Mouse (Mus musculus) ES-E14 (cell line): Measurements from ENCODE around the gene Efemp2.

Experiments used
- HCFC1 ChIP-seq: IDR thresholded peaks from 2 replicates; pipeline ENCODE4 v1.6.1; 2012; ENCODE audit warnings: low read length, inconsistent platforms, borderline replicate concordance; ENCODE audit not compliant: insufficient read depth
- MAFK ChIP-seq: IDR thresholded peaks from 2 replicates; pipeline ENCODE4 v1.6.1; 2014; ENCODE audit warnings: mild to moderate bottlenecking, low read depth, low read length, inconsistent platforms; ENCODE audit not compliant: insufficient read depth
- ZC3H11A ChIP-seq: IDR thresholded peaks from 2 replicates; pipeline ENCODE4 v1.6.1; 2012; ENCODE audit warnings: low read depth, mild to moderate bottlenecking, inconsistent platforms, low read length, borderline replicate concordance
- ZNF384 ChIP-seq: IDR thresholded peaks from 2 replicates; pipeline ENCODE4 v1.6.1; 2012; ENCODE audit warnings: low read depth, low read length, inconsistent platforms

DNA sequence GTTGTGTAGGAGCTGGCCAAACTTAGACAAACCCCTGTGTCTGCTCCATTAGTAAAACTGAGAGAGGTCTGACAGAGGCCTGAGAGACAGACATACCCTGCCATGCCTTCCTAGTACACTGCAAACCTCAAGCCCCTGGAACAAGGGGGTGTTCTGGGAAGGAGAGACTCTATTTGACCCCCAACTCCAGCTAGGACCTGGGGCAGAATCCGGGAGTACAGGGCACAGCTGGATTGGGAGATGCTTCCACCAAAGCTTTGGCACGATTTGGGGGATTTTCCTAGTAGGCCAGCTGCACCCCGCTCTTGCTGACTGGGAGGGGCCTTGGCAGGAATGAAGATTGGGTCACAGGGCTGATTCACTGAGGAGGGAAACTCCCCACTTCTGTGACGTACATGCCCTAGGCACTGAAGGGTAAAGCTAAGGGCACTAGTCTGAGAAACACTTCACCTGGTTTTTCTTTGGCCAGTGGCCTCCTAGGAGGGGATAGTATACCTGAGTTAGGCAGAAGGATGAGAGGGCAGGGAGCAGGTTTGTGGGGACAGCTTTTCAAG is 41.8 kb upstream of the Efemp2 start:
- no peak for TF ChIP-seq HCFC1
- no peak for TF ChIP-seq MAFK
- TF ChIP-seq ZNF384: no peak
- TF ChIP-seq ZC3H11A: no peak
